Mouse (Mus musculus): ENCODE results near the gene Pdia3. TPM values are rescaled to one million over a fixed set of nuclear protein-coding genes. Genes with fewer than 3 reads are reported as not detected.
"Not testable (repeated sequence)": the region's sequence is repeated elsewhere in the genome, so short reads cannot be mapped to it uniquely, and the experiment has no call there.

The Pdia3 gene
- 100 to 1,000 TPM; 189 to 197 TPM for total RNA-seq (2021)
- long read RNA-seq, transcript Pdia3-201 (13 exons, 2,770 nt) = major isoform, 160 of 174 reads
- long read RNA-seq, partial matches to known transcripts = 4 of 174 reads
- long read RNA-seq, other reads (novel, unspliced or antisense) = 10 of 174 reads

DNA sequence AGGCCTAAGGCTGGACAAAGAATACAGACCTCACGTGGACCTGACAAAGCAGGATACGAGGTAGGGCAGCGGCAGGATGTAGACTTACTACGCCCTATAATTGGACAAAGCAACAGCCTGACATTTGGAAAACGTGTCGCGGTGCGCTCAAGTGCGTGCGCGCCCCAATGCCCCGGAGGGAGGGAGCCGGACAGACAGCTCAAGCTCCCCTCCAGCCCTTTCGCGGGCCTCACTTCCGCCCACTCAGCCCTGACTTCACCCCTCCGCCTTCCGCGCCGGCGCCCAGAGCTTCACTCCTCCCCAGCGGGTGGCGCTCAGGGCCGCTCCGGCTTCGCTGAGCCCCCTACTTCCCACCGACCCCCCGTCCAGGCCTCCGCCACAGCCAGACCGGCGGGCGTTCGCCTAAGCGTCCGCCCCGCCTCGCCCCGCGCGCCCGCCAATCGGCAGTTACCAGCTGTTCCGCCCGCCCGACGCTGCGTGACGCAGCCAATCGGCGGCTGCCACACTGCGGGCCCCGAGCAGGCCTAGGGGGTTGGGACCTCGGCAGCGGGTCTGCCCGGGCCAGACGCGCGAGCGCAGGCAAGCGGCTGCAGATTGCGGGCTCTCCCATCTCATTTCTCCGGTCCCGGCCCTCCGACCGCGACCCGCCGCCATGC is at the start of gene Pdia3, which contains the start of gene Catsper2:
Gene Pdia3 (plus strand): TSS at position 389 of the 656 bp plus-strand sequence.
Gene Catsper2 (minus strand): TSS at position 406 of the 656 bp plus-strand sequence.
- DNase-seq (ENCODE audit: low spot score in 2 of 2) = peak; percentile 96 to 97

DNA sequence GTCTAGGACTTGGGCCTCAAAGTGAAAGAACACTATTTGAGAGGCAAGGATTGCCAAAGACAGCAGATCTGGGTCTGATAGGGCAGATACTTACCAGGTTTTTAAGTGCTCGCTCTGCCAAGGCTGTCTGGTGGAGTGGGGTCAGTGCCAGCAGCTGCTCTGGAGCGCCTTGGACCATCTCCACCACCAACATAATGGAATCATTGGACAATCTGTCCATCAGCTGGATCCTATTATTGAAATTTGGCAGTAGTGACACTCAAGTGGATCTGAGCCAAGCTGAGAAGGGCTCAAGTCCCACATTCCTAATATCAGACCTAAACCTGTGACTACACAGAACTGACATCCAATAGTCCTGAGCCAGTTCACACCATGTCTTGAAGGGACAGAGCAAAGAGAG is 44.7 kb upstream of the Pdia3 start:
- no peak for DNase-seq (ENCODE audit: low spot score in 2 of 2)

DNA sequence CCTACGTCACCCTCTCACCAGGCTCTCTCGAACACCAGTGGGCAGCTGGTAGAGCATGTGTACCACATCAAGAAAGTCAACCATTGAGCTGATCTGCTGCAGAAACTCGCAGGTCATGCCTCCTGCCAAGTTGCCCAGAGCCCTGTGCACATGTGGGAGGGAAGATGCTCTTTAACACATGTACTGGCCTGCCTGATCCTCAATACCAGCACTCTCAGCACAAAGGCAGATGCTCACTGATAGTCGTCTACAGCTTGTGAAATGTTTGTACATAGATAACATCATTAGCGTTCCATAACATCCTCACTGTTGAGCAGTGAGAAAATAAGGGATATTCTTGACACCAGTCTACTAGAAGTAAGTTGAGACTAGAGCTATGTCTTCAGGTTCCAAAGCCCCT is 42.7 kb upstream of the Pdia3 start:
- DNase-seq (ENCODE audit: low spot score in 2 of 2) = no peak

DNA sequence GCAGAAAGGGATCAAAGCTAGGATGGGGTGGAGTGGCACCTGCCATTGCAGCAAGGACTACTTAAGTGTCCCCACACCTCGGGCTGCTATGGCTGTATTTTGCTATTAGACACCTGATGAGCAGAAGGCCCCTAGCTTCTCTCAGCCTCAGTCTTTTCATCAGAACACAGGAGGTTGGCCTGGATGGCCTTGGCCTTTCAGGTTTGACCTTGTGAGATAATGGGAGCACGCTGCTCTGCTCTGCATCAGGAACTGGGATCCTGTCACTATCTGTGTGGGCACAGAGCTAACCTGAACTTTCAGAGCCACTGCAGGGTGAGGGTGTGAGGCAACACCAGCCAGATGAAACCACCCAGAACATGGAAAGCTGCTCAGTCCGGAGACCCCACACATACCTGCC is 41.3 kb upstream of the Pdia3 start:
- DNase-seq (ENCODE audit: low spot score in 2 of 2) = no peak

DNA sequence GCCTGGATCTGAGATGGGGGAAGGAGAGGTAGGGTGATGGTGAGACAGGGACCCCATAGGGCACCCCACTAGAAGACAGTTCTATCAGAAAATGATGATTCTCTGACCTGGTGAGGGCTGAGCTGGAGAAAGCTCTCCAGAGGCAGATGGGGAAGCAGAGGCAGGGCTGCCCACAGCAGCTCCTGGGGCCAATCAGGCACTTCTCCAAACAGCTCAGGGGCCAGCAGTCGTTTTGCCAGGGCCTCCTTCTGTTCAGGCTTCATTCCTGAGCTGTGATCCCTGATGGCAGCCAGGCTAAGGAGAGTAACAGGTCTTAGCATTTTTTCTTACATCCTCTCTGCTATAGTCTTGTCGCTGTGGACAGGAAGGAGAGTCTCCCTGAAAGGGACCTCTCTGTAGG is 38.8 kb upstream of the Pdia3 start:
- no peak for DNase-seq (ENCODE audit: low spot score in 2 of 2)

DNA sequence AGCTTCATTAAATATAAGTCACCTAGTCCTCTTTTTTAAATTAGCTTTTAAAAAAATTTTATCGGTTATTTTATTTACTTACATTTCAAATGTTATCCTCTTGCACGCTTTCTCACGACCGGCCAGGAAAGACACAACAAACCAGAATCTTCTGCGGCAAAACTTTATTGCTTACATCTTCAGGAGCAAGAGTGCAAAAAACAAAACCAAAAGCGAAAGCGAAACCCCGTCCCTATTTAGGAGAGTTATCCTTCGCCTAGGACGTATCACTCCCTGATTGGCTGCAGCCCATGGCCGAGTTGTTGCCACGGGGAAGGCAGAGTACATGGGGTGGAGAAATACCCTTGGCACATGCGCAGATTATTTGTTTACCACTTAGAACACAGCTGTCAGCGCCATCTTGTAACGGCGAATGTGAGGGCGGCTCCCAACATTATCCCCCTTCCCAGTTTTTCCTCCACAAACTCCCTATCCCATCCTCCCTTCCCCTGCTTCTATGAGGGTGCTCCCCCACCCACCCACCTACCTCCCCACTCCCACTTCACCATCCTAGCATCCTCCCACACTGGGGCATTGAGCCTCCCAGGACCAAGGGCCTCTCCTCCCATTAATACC is 26.5 kb upstream of the Pdia3 start, which contains the start of gene Strc:
Gene Strc (minus strand): TSS at position 208 of the 615 bp plus-strand sequence.
- not testable (repeated sequence) for DNase-seq (ENCODE audit: low spot score in 2 of 2)

DNA sequence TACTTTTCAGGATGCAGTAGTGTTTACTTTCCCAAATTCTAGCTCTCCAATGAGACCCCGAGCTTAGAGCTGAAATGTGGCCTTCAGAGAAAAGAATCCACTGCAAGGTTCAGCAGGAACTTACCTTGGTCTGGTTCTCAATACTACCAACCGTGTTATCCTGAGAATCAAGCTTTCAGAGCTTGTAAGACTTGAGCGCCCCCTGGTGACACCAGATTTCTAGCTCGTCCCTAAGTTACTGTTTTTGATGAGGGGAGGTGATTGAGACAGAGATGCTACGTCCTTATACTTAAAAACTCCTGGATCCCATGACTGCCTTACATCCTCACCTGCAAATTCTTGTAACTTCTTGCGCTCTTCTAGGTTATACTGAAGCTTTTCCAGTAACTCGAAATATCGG is 17.0 kb upstream of the Pdia3 start:
- peak; percentile 71 to 91 for DNase-seq (ENCODE audit: low spot score in 2 of 2)

DNA sequence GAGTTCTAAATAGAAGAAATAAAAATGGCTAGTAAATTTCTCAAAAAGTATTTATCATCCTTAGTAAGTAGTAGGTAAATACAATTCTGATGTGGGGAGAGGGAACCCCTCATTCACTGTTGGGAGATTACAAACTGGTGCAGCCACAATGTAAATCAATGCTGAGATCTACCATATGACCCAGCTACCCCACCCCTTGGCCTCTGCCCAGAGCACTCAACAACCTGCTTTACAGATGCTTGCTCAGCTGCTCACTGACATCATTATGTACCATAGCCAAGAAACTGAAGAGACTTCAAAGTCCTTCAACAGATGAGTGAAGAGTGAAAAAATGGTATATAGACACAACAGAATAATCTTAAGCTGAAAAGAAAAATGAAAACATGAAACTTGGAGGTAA is 10.3 kb upstream of the Pdia3 start:
- no peak for DNase-seq (ENCODE audit: low spot score in 2 of 2)

DNA sequence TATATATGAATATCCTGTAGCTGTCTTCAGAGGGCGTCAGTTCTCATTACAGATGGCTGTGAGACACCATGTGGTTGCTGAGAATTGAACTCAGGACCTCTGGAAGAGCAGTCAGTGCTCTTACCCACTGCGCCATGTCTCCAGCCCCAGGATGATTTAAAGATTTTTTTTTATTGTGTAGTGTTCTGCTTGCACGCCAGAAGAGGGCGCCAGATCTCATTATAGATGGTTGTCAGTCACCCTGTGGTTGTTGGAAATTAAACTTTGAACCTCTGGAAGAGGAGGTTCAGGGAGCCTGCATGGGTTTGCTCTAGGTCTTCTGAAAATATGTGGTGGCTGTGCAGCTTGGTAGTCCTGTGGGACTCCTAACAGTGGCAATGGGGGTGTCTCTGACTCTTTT is 5.4 kb upstream of the Pdia3 start:
- no peak for DNase-seq (ENCODE audit: low spot score in 2 of 2)

DNA sequence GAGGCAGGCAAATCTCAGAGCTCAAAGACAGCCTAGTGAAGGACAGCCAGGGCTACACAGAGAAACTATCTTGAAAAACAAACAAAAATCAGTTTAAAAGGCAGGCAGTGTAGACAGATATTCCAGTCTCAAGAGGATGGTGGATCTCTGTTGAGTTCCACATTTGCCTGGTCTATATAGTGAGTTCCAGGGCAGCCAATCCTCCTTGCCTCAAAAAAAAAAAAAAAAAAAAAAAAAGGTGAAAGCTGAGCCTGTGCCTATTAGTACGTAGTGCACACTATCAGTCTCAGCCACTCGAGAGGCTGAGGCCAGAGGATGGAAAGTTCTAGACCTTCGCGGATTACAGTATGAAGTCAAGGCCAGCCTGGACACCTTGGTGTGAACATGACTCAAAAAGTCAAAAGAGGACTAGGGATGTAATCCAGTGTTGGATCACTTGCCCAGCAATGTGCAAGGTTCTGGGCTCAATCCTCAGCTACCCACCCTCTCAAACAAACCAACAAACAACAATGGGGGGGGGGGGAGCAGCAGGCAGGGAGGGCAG is 660 bp upstream of the Pdia3 start:
- no peak for DNase-seq (ENCODE audit: low spot score in 2 of 2)

DNA sequence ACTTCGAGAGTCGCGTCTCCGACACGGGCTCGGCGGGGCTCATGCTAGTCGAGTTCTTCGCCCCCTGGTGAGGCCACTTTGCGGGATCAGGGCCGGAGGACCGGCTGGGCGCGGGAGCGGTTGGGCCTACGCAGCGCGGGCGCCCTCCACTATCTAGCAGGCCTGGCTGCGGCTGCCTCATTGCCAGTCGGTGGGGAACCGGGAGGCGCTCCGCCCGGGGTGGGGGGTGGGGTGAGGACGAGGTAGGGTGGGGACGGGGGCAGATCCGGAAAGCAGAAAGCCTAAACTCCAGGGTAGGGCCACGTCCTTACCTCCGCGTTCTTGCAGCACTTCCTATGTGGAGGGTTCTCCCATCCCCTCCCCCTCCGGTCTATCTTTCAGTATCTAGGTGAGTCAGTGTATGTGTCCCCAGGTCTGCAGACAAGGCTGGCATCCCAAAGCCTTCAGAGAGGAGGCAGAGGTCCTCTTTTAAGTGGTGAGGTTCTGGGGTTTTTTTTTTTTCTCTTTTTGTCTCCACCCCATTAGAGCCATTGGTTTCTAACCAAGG is 637 bp downstream of the Pdia3 start:
- DNase-seq (ENCODE audit: low spot score in 2 of 2) = peak in 1 of 2 experiments; percentile 47

DNA sequence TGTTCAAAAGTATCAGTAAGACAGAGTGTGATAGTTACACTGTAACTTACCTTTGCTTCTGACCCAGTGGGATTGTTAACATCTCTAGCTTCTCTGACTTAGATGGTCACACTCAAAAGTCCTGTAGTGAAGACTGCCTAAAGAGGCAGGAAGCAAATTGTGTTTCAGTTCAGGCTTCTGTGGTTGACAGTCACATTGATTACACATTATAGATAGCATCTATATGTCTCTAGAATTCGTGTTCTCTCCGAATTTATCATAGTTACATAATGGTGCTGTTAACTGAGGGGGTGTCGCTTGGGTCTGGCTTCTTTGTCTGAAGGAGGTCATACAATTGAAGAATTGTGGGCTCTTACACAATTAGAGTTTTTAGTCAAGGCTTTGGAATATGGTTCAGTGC is 1.5 kb downstream of the Pdia3 start:
- DNase-seq (ENCODE audit: low spot score in 2 of 2) = no peak

DNA sequence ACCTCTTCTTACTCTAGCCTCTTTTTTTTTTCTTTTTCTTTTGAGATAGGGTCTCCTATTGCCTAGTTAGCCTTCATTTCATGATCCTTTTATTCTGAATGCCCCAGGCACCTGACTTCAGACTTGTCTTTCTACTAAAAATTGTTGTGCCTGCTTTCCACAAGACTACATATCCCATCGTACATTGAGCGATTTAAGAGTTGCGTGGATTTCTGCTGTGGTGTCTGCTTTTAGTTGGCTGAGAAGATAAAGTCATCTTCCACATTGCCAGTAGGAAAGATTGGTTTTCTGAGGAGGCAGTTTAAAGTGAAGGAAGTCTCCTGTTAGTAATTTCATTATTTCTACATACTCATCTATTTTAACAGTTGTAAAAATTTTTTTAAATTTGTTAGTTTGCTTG is 2.0 kb downstream of the Pdia3 start:
- no peak for DNase-seq (ENCODE audit: low spot score in 2 of 2)

DNA sequence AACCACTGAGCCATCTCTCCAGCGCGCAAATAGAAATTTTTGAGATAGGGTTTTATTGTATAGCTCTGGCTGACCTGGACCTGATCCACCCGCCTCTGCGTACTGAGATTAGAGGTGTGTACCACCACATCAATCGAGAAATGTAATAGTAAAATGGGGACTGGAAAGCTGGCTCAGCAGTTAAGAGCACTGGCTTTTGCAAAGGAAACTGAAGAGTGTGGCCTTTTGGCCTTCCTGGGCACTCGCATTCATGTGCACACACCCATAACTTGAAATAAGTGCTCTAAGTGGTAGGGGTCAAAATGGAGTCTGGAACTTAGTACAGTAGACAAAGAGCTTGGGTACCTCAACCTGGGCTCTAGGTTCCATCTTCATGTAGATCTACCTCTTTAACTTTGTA is 2.8 kb downstream of the Pdia3 start:
- DNase-seq (ENCODE audit: low spot score in 2 of 2) = no peak

DNA sequence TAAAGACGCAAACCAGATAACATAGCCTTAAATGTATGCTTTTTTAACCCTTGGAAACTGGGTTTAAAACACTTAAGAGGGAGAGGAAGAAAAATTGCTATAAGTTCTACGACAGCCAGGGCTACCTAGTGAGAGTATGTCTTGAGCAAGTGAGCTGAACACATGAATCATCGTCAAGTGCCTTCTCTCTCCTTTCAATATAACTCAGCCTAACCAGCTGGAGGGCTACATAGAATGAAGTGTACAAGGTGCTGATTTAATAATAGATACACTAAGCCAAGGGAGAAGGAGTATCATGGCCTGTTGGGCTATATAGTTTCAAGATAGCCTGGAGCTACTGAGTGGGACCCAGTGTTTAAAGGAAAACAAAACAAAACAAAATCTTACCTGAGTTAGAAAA is 4.9 kb downstream of the Pdia3 start:
- DNase-seq (ENCODE audit: low spot score in 2 of 2) = no peak

DNA sequence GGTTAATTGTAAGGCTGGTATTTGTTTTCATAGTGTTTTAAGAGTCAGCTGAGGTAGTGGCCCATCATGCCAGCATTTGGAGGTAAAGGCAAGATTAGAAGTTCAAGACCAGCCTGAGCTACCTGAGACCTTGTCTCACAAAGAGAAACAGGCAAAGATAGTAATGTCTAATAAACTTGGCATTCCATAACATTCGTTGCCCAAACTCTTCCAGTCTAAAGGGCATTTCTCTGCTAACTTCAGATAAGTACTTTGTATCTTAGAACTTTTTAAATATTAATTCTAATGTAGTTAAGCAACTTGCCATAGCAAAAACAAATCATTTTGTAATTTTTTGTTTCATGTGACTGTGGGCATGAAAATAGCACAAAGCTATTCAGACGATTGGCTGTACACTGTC is 9.6 kb downstream of the Pdia3 start:
- DNase-seq (ENCODE audit: low spot score in 2 of 2) = no peak

DNA sequence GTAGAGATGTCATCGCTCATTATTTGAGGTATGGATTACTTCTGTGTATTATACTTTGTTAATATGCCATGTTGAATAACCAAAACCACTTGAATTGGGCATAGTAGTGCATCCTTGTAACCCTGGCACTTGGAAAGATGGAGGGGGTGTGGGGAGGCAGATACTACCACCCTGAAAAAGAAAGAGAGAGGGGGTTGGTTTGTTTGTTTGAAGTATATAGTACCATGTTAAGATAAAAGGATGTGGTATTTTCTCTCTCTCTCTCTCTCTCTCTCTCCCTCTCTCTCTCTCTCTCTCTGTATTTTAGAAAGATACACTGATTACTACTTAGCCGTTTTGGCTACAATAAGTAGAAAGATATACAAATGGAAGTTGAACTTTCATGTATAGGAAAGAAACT is 12.3 kb downstream of the Pdia3 start:
- no peak for DNase-seq (ENCODE audit: low spot score in 2 of 2)

DNA sequence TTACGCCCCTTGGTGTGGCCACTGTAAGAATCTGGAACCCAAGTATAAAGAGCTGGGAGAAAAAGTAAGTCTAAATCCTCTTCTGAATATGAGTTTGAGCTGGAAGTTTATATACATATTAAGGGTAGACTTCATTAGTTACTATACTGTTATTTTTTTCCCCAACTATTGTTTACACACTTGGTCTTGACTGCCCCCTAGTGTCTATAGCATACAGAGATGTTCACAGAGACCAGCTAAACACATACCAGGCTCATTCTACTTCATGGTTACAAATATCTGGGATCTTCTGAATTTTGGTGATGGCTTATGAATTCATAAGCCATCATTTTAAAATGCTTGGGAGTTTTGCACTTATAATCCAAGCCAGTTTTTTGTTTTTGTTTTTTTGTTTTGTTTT is 21.3 kb downstream of the Pdia3 start:
- no peak for DNase-seq (ENCODE audit: low spot score in 2 of 2)

DNA sequence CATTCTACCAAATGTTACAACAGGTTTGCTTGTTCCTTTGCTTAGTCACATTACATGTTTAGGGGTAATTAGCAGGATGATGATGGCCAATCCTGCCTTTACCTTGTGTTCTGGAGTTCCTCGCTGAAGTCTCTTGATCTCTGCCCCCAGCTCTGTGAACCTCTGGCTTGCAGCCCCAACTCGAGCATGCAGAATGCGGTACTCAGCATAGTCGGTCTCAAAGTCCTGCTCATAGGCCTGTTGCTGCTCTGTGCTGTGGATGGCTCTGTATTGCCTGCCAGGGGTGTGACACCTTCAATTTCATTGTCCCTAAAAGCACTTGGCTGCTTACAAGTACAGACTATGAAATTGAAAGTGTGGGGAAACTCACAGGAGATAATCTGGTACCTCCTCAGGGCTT is 26.2 kb downstream of the Pdia3 start:
- no peak for DNase-seq (ENCODE audit: low spot score in 2 of 2)

DNA sequence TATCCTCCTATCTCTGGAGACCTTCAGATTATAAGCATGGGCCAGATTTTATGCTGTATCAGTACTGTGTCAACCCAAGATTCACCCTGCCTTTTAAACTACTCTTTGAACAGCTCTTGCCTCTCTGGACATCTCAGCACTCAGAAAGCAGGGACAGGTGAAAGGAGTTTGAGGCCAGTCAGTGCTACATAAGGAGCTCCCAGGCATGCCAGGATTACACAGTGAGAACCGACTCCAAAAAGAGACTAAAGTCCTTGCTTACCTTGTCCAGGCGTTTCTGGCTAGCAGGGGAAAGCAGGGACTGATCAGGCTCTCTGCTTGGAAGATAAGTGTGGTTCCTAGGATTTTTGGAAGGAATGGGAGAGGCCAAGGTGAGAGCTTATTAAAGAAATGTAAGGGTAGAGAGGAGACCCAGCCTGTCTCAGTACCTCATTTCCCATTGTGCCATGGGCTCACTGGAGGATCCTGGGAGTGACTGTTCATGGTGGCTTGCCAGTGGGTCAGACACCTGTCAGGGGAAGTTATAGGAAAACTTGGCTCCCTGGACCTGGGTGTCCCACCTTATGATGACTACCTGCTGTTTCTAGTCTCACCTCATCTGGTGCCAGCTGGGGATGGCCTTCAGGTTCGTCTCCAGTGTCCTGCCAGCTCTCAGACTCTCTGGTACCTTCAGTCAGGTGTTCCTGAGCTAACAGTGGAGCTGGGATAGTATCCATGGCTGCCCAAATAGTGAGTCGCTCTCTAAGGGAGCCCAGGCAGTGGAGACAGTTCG is 27.4 kb downstream of the Pdia3 start:
- DNase-seq (ENCODE audit: low spot score in 2 of 2) = no peak

DNA sequence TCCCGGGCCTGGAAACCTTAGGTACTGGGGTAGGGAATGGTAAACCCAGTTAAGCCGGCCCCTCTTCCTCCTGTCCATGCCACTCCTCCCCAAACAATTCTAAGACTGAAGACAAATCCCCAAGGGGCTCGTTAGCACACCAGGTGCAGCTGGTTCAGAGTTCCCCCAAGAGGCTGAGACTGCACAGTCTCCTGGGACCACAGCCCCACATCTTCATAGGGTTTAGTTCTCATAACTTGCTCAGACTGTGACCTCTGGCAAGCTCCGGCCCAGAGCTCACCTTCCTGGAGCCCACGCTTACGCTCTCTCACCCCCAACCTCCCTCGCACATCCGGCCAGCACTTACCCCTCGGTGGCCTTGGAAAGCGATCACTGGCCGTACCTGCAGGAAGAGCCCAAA is 28.2 kb downstream of the Pdia3 start:
- no peak for DNase-seq (ENCODE audit: low spot score in 2 of 2)
